Mouse (Mus musculus) c-Kit-negative CD71-positive TER-119-positive erythroid progenitor cells, embryonic 14.5 days (primary cell): Measurements from ENCODE around the gene Abcf3.

Experiments used
- DNase-seq: peaks from one replicate; pipeline ENCODE4 v3.0.0-alpha.2; 2013; ENCODE audit warnings: low read depth, low spot score

Gene Abcf3

DNA sequence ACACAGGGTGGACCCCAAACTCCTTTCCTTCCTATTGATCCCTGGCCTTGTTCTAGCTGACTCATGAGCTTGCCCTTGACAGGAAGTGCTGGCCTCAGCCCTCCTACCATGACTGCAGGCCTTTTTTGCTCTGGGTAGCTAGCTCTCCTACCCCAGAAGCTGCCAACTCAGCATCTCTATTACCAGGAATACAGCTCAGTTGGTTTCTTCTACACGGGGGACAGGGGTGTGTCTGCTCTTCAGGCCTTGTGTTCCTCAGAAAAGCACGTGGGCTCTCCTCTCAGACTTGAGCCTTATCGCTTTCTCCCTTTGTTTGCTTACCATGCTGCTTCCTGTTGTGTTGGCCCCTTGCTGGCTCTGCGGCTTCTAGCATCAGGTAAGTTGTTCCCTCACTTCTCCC is 7.9 kb upstream of the Abcf3 start:
- no peak for DNase-seq

DNA sequence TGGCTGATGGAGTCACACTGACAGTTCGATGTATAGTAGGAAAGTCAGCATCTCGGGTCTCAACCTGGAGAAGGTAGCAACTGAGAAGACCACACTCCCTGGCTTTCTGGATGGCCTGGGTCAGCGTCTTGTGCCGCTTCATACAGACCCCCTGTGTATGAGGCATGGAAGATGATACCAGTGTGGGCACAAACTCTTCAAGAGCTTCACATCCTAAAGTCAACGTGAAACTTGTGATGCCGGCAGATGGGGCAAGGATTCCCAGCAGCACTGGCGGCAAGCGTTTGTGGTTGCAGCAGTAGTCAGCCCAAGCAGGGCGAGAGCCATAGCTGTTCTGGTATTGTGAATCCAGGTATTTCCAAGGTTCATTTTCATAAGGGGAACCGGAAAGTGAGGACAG is 2.7 kb upstream of the Abcf3 start:
- DNase-seq = no peak

DNA sequence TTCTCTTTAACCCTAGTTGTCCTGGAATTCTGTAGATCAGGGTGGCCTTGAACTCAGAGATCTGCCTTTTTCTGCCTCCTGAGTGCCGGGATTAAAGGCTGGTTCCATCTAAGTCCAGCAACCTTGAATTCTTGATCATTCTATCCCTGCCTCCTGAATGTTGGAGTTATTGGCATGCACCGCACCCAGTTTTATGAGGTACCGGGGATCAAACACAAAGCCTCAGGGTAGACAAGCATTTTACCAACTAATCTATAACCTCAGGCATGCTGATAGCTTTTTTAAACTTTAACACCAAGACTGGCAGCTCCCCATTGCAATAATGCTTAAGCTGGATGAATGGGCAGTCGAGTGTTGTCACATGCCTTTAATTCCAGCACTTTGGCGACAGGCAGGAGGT is 954 bp upstream of the Abcf3 start:
- no peak for DNase-seq

DNA sequence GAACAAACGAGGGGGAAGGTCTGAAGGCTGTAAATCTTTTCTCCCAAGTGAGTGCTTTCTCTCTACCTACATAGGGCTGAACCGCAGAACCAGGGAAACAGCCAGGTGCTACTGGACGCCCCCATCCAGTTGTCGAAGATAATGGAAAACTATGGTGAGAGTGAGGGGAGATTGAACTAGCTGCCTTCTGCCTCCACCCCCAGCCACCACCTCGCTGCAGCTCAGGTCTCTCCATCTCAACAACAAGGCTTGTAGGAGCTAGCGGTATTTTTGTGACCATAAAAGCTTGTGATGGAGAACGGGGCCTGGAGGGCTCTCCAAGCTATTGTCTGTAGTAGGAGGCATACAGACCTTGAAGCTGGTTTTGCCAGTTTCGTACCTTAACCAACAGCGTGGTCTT is 784 bp downstream of the Abcf3 start:
- DNase-seq = no peak

DNA sequence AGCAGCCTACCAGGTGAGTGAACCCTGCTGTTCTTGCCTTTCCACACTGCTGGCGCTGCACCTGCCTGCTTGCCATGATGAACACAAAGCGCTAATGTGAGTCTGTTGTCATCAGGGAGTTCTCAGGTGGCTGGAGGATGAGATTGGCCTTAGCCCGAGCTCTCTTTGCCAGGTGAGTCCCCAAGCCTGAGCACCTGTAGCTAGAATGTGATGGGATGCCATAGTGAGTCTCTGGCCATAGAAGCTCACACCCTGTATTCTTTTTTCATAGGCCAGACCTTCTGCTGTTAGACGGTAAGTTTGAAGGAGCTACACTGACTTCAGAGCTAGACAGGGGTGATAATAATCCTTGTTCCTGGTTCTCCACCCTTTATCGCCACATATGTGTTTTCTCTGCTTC is 3.3 kb downstream of the Abcf3 start:
- no peak for DNase-seq

DNA sequence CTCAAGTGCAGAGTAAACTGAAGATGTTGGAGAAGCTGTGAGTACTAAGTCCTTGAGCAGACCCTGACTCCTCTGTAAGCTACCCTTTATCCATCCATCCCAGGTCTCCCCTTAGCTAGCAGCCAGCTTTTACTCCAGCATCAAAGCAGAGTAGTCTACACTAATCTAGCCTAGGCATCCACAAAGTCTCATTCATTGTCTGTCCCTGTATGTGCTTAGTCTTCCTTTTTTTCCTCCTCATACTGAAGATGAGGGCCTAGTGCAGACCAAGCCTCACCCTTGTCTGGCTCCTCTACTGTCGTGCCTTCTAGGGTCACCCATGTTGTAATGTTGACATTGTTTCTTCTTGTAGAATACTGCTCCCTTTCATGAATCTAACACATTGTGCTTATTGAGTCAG is 4.2 kb downstream of the Abcf3 start:
- no peak for DNase-seq

DNA sequence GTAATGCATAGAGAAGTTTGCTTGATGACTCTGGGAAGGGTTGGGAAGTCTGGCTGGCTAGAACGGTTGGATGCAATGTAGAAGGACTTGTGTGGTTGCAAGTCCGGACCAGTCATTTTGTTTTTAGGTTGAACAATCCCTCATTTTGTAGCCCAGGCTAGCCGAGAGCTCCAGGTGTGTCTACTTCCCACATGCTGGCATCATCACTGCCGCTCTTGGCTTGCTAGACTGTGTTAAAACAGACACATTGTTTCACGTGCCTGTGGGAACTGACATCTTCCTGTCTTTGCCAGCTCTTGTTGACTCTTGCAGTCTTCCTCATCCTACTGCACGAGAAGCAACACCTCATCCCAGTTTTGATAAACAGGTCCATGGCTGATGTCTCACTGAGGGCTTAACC is 6.6 kb downstream of the Abcf3 start:
- DNase-seq = no peak

DNA sequence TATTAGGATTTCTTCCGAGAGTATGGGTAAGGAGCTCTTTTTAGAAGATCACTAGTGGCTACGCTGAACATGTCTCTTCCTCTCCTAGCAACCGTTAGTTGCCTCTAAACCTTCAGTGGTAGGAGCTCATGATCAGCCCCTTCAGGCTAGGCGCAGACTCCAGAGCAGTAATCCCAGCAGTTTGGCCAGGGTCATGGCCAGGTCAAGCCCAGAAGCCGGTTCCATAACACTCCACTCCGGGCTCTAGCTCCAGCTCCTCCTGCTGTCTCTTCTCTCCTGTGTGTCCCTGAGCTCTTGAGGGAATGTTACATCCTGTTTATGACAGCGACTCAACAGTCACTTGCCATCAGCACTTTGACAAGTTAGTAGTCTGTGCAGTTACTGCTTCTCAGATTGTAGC is 9.0 kb downstream of the Abcf3 start:
- DNase-seq = no peak

DNA sequence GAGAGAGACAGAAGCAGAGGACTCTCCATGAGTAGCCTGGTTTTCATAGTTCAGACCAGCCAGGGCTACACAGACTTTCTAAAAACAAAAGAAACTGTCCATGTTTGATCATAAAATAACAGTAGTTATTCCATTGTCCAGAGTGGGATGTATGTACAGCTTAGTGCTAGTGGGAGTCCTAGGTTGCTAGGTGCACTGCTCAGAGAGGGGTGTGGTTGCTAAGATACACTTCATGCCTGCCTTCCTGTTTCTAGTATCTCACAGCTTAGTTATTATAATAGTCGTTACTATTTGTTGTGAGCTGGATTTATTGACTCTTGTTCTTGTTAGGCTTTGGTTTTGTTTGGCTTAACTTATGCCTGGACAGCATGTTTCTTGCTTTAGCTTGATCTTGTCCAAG is 16.7 kb downstream of the Abcf3 start:
- no peak for DNase-seq

DNA sequence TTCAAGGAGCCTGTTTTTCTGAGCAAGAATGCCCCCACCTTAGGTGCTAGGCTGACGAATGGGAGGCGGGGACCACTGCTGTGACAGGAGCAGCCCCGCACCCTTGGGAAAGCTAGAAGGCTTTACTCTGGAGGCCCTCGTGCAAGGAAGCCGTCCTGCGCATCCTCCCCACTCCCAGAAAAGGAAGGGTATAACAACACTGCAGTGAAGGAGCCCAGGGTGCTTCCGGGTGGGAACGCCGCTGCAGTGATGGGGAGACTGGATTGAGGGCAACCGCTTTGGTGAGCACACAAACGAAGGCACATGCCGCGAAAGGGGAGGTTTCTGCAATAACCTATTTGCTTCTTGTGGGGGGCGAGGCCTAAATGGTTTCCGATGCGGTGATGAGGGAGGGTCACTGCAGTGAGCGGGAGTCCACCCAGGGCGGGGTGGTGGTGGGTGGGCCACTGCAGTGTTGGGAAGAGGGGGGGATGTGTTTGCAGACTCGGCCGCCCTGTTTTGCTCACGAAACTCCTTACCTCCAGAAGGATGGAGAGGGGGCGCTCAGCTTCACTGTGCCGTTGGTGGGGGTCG is 41.1 kb downstream of the Abcf3 start, which contains the start of gene Vwa5b2:
TSS of gene Vwa5b2 (plus strand) at position 106 of the 573 bp plus-strand sequence.
- no peak for DNase-seq

DNA sequence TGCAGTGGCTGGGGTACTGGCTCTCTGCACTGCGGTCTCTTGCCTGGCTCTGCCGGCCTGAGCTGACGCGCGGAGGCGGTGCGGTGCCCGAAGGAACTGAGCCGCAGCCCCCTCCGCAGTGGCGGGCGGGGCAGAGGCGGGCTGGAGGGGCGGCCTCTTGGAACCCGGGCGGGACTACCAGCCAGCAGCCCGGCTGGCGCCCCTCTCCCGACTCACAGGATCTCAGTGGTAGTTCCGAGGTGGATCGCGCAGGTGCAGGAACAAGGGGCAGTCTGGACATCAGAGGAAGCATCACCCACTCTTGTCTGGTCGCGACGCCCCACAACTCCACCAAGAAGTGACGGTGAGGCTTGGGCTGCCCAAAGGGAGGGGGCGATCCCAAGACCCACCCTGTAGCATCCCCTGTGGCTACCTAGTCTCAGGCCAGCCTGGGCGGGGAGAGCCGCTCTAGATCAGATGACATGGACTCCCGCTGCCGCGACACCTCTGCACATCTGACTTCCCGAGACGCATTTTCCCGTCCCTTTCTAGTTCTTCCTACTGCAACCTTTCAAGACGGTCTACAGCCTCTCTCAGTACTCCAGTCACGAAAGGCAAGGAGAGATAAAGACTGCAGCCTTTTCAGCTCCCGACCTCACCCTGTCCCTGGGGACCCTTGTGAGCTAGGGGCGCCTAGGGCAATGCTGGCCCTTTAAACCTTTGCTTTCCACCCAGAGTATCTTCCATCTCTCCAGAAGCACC is 41.7 kb downstream of the Abcf3 start:
- DNase-seq = no peak

DNA sequence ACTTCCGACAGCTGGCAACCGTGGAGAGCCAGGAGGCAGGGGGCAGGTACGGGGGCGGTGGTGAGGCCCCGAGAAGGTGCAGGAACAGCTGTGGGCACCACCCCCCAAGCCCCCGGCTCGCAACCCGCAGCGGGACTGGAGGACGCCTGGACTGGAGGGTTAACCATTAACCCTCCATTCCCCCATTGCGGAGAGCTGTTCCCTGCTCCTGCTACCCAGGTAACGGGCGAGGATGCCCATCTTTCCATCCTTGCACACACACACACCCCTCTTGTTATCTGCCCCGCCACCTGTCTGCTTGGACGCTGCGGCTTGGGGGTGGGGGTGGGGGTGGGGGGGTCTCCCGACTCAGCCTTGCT is 42.3 kb downstream of the Abcf3 start:
- no peak for DNase-seq

DNA sequence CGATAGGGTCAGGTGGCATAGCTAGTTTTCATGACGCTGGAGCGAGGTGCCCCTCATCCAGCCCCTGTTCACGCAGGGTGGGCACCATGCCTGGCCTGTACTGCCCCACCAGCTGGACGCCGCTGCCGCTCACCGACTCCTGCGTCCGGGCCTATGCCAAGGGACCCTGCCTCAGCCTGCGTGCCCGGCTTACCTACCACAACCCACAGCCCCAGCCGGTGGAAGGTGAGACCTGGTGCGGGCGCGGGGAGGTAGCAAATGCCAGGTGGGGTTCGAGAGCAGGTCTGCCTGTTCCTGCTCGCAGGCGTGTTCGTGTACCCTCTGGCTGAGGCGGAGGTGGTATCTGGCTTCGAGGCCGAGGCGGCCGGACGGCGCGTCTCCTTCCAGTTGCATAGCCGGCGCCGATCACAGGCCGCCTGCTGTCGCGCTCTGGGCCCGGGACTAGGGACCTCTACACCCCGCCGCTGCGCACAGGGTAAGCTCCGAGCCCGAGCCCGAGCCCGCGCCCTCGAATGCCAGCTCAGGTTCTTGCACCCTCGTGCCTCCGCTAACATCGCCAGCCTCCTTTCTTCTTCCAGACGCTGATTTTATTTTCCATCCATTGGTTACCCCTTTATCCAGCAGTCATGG is 42.8 kb downstream of the Abcf3 start:
- DNase-seq = no peak

DNA sequence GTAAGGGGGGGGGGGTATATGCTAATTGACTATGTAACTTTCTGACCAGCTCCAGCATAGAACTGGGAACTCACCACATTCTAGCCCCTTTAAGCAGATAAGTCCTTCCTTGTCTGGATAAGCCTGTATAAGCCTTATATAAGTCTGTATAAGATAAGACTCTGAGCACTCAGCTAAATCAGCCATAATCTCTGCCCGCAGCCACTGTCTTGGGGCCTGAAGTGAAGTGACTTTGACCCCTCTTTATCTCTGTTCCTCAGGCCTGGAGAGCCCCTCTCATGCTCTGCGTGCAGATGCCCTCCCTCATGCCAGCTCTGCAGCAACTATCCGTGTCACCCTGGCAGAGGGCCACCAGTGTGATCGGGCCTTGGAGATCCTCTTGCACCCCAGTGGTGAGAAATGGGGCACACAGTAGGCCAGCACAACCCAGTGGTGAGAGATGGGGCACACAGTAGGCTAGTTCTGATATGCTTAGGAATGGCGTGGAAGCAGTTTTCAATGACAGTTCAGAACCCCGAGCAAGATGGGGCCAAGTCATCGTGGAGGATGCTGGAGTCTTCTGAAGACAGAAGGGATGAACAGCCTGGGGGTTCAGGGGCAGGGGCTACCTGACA is 46.8 kb downstream of the Abcf3 start:
- DNase-seq = no peak

DNA sequence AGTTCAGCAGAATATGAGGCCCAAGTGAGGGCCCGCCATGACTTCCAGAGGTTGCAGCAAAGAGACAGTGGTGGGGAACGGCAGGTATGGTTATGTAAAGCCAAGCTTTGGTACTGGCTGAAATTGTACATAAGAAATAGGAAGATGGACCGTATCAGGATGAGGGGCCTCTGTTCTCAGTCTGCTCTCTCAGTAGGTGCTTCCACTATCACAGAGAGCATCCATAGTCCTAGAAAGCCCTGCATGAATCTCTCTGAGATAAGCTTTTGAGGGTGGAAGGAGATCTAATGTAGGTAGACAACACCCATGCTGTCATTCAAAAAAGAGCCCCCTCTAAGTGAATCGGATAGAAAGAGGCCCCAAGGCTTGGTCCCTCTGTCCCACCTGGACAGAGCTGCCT is 47.4 kb downstream of the Abcf3 start:
- no peak for DNase-seq

DNA sequence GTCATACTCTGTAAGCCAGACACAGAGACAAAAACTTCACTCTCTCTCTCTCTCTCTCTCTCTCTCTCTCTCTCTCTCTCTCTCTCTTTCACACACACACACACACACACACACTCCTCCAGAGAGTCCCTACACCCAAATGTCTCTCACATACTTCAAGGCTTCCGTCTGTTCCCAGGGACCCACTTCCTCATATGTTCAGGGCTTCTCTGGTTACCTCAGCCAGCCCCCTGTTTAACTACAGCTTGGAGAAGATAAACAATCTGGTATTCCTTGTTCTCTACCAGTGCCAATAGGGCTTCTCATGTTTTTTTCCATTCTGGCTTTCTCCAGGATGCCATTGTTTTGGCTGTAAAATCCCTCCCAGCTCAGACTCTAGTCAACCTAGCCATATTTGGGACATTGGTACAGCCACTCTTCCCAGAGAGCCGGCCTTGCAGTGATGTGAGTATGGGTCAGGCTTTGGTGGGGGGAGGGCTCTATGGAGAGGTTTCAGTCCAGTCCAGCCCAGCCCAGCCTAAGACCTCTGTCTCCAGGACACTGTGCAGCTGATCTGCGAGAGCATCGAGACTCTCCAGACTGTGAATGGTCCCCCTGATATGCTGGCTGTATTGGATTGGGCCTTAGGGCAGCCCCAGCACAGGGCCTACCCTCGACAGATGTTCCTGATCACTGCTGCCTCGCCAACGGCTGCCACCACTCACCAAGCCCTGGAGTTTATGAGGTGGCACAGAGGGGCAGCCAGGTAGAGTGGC is 48.5 kb downstream of the Abcf3 start:
- DNase-seq = no peak

DNA sequence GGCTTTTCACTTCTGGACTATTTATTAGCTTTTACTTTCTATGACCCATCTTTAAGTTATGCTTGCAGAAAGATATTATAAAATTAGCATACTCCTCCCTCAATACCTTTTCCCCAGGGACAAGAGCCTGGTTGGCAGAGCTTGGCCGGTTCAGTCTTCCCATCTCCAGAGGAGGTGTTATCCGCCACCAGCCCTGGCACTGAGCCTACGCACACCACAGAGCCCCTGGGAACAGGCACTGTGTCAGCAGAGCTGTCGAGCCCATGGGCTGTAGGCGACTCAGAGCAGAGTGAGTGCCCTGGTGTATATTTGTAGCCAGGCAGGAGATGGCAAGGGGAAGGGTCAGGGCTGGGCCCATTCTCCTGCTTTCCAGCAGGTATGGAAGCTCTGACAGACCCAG is 52.1 kb downstream of the Abcf3 start:
- no peak for DNase-seq

DNA sequence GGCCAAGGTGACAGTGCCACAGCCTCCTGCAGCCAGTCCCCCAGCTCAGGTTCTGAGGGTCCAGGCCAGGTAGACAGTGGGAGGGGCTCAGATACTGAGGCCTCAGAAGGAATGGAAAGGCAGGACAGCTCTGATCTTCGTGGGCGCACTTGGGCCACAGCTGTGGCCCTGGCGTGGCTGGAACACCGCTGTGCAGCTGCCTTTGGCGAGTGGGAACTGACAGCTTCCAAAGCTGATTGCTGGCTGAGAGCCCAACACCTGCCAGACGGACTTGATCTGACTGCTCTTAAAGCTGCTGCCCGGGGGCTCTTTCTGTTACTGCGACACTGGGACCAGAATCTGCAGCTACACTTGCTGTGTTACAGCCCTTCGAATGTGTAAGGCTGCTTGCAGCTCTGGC is 56.3 kb downstream of the Abcf3 start:
- DNase-seq = no peak

DNA sequence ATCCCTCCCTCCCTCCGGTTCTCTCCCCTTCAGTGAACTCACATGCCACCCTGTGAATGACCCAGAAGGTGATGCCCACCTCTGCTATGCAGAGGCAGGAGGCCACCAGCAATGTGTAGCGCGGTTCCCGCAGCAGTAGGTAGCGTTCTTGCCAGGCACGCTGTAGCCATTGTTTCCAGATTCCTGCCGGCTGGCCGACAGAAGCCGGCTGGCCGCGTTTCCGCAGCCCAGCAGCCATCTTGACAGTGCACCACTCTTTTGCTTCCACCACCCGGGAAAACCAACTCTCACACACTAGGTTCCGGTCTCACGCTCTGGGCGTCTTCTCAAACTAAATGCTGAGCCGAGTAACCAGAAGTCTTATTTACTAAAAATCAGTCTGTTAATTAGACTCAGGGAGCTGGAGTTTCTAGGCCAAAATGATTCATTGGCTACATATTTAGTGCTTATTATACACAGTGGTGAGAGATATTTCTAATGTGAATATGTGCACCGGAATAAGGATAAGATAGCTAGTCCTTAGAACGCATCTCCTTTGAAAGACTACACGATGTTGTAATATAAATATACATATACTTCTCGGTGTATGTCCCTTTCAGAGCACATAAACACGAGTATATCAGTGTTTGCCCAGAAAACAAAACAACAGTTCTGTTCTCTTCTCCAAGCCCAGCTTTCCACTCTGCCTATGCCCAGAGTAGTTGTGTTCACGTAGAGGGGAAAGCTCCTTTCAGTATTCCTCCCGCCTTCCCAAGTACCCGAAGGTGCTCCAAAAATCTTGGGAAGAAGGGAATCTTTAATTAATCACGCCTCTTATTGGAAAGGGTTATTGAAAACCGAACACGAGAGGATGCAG is 62.4 kb downstream of the Abcf3 start:
- peak; percentile 67 for DNase-seq
